Mouse (Mus musculus): ENCODE results near the gene Clcn1.

Gene Clcn1

DNA sequence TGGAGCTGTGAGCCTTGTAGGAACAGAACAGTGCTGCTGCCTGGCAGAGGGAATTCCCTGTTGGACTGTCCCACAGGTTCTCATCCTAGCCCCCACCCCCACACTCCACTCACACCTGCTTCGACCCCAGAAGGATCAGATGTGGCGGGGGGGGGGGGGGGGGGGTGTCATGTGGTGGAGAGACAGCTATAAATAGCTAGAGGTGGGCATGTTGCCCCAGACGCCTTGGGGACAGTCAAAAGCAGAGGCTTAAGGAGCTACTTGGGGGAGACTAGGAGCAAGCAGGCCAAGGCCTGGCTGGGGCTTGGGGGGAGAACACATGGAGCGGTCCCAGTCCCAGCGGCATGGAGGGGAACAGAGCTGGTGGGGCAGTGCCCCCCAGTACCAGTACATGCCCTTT is at the start of gene Clcn1:
Gene Clcn1 (plus strand): TSS at position 238 of the 400 bp plus-strand sequence.
- in situ Hi-C loops (cut with MboI, MseI): no loop called here

DNA sequence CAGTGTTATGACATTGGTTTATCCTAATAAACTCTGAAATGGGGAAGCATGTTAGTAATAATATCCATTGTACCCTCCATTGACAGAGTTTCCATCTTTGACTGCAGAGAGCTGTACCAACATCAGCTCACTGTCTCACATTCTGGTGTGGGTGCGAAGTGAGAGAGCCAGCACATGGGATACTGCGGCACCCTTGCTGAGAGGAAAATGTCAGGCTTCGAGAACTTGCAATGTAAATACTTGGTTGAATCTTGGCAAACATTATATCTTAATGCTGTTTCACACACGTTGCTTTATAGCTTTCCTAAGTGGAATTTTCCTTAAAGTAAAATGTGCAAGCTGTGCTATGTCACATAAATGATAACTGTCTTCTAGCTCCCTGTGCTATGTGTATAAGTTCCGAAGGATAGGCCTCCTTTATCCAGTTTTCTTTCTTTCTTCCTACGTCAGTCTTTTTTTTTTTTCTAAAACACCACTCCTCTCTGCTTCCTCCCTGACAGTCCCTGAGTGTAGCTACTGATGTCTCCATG is 49.1 kb upstream of the Clcn1 start:
- in situ Hi-C loops (cut with MboI, MseI): loop anchor here (10.0 kb wide), 1 partner anchor 483 kb away; no protein-coding TSS in a partner anchor

DNA sequence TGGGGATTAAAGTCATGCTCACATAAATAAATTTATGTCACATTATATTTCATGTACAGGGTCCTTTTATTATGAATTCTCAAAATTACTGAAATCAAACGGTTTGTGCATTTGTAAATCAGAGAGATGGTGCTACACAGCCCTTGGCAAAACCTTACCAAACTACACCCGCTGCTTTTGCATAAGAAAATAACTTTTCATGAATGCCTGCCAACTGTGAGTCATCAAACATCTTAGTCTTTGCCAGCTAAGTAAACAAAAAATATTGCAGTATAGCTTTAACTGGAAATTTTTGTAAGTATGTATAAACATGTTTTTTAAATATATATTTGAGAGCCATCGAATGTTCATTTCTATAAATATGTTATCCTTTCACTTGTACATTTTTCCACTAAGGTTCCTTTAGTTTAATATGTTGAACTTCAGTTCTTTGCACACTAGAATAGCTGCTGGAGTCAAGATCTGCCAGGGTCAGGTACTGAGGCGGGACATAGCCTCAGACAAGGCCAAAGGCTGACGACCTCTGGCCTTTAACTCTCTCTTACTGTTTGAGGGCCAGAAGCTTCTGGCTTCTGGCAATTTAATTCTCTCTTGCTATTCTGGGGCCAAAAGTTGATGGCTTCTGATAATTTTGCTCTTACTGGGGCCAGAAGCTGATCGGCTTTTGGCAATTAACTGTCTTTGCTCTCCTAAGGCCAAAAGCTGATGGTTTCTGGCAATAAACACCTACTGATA is 45.0 kb upstream of the Clcn1 start:
- in situ Hi-C loops (cut with MboI, MseI): no loop called here

DNA sequence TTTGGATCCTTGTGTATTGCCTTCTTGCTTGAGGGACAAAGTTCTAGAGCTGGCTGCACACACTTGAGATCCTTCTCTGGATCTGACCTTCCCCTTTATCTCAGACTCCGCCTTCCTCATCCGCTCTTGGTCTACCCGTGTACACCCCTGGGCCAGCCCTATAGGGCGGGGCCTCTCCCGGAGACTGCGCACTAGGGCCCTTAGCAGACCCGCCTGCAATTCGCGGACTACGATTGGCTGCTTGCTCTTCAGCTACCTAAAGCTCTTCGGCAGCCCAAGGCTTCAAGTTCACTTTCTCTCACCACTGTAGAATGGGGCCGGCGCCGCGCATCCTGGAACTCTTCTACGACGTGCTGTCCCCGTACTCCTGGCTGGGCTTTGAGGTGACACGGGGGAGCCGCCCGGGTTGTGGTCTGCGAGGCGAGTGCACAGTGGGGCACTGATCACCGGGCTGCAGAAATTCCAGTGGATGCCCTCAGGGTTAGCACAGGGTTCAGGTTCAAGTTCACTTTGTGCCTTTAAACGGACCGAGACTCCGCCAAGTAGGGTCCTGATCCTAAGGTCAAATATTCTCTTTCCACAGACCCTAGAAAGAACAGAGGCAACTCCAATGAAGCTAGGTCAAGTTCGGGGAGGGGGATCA is 40.7 kb upstream of the Clcn1 start, which contains the start of gene Gstk1:
Gene Gstk1 (plus strand): TSS at position 225 of the 643 bp plus-strand sequence.
- in situ Hi-C loops (cut with MboI, MseI): no loop called here

DNA sequence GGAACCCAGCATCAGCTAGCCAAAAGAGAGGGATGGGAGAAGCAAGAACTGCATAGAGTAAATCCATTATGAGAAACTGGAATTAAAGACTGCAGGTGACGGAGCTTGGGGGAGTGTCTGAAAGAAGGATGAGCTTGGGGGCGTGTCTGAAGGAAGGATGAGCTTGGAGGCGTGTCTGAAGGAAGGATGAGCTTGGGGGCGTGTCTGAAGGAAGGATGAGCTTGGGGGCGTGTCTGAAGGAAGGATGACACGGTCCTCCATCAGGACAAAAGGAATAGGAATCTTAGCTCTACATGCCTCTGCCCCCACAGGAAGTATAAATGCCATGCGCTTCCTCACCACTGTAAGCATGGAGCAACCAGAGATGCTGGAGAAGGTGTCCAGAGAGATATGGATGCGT is 39.3 kb upstream of the Clcn1 start:
- in situ Hi-C loops (cut with MboI, MseI): no loop called here

DNA sequence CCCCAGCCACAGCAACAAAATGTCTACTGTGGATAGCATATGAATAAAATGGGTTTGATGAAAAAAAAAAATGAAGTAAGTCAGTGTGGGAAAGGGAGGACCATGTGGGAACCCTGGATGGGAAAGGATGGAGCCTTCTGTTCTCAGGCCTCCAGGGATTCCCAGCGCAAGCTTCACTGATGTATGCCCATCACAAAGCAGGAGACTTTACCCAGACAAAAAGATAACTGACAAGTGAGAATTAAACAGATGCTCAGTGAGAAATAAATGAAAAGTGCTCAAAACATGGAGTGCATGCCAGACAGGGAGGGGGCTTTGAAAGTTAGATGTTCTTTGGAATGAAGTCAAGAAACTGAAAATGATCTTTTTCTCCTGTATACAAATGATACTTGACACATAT is 38.5 kb upstream of the Clcn1 start:
- in situ Hi-C loops (cut with MboI, MseI): no loop called here

DNA sequence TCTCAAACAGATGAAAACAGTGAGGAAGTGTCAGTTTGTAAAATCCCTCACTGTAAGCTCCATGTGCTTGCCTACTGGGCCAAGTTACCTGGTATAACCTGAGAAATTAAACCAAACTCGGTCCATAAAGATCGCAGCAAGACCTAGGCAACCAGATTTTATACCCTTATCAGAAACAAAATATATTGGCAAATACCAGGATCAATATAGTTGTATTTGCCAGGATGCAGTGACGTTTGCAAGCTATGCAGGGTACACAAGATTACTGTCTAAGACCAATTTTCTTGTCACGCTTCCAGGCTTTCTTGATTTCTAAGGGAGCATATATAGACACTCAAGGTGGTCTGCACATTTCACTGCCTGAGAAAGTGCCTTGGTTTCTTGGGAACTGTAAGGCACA is 34.7 kb upstream of the Clcn1 start:
- in situ Hi-C loops (cut with MboI, MseI): loop anchor here (10.0 kb wide), 1 partner anchor 1137 kb away; no protein-coding TSS in a partner anchor

DNA sequence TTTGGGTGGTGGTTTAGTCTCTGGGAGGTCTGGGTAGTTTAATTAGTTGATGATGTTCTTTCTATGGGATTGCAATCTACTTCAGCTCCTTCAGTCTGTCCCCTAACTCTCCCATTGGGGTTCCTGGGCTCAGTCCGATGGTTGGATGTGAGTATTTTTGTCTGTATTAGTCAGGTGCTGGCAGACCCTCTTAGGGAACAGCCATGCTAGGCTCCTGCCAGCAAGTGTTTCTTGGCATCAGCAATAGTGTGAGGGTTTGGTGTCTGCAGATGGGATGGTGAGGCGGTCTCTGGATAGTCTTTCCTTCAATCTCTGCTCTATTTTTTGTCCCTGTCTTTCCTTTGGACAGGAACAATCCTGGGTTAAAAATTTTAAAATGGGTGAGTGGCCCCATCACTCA is 33.4 kb upstream of the Clcn1 start:
- in situ Hi-C loops (cut with MboI, MseI): loop anchor here (10.0 kb wide), 1 partner anchor 1138 kb away; no protein-coding TSS in a partner anchor

DNA sequence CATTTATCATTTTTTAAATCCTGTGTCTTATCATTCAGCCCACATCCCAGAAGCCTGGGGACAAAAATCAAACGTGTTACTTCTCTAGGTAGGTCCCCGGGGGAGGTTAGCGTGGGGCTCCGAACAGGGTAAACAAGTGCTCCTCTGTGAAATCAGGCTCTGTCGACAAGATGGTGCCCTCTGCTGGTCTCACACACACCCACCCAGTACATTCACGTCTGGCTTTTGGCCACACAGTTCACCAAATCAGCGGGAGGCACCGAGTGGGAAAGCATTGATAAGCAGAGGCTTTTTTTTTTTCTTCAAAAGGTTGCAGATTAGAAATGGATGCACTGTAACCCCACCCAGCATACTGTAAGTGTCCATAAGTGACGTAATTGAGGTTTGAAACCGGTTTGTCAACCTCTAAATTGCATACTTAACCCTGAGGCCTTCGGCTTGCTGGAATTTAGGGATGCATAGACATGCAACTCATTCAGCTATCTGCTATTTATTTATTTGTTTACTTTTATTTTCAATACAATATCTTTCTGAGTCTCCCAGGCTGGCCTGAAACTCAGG is 29.1 kb upstream of the Clcn1 start:
- in situ Hi-C loops (cut with MboI, MseI): loop anchor here (10.0 kb wide), 1 partner anchor 1143 kb away; no protein-coding TSS in a partner anchor

DNA sequence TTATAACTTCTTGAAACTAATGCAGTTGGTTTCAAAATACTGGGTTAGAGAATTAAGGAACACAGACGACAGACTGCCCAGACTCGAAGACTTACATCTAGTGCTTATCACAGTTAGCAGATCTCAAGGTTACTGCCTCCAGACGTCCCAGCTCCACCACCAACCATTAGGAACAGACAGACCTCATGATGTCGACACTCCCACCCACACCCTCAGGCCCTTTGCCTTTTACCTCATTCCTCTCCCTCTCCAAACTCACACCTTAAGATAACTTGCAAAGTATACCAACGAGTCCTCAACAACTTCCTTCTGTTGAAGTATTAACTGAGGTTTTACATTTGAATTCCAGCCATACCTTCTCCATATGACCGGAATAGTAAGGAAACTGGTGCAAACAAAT is 26.1 kb upstream of the Clcn1 start:
- in situ Hi-C loops (cut with MboI, MseI): loop anchor here (10.0 kb wide), 1 partner anchor 656 kb away; the partner anchor contains the start of gene Ephb6

DNA sequence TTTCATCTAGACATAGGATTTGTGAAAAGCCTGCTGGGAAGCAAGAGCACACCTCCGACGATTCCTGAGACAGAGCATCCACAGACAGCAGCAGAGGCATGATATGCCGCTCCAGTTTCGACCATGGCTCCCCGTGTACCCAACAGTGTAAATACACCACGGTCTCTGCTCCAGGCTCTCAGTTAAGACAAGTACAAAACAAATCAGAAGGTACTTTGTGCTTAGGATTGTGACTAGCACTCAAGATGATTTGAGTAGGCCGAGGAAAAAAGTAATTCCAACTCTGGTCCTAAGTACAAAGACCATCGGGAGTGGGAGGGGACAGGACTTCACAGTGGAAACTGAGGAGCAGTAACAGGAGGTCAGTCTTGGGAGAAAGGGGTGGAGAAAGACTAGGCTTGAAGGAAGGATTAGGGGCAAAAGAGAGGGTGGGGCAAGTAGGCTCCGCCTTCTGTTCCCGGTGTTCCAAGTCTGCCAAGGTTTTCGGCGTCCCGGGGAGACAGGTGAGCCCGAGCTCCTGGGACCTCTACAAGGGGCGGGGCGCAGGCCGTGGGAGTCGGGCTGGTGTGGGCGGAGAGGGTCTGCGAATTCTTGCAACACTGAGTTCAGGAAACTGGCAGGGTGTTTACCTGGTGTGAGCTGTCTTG is 24.8 kb upstream of the Clcn1 start, which contains the start of gene Tmem139:
Gene Tmem139 (plus strand): TSS at position 447 of the 647 bp plus-strand sequence.
- in situ Hi-C loops (cut with MboI, MseI): loop anchor here (10.0 kb wide), 1 partner anchor 657 kb away; the partner anchor contains the start of gene Ephb6

DNA sequence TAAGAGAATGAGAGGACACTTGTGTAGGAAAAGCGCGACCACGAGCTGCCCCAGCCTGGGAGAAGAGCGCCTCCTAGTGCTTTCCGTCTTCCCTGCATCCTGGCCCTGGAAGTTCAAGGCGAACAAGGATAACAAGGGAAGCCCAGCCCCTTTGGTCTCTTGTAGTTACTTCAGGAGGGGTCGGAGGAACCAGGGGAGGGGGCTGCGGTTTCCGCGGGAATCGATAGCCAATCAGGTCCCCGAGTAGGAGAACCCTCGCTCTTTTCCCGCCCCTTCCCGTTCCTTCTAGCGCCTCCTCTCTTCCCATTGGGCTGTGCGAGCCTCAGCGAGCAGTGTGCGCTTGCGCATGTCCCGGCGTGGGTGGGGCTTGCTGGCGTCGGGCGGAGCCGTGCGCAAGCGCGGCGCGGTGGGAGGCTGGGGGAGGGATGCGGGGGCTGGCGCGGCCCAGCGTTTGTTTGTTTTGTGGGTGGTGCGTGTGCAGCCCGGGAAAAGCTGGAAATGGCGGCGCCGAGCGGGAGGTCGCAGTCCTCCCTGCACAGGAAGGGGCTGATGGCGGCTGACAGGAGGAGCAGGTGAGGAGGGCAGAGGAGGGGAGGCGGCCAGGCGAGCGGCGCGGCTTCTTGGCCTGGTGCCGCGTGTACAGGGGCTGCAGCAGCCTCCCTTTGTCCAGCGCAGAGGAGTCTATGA is 21.7 kb upstream of the Clcn1 start, which contains the start of gene Casp2:
Gene Casp2 (plus strand): TSS at position 360 of the 687 bp plus-strand sequence.
- in situ Hi-C loops (cut with MboI, MseI): loop anchor here (5.0 to 10.0 kb wide), 2 partner anchors 93 to 660 kb away; partner anchors contain the start of gene Ephb6

DNA sequence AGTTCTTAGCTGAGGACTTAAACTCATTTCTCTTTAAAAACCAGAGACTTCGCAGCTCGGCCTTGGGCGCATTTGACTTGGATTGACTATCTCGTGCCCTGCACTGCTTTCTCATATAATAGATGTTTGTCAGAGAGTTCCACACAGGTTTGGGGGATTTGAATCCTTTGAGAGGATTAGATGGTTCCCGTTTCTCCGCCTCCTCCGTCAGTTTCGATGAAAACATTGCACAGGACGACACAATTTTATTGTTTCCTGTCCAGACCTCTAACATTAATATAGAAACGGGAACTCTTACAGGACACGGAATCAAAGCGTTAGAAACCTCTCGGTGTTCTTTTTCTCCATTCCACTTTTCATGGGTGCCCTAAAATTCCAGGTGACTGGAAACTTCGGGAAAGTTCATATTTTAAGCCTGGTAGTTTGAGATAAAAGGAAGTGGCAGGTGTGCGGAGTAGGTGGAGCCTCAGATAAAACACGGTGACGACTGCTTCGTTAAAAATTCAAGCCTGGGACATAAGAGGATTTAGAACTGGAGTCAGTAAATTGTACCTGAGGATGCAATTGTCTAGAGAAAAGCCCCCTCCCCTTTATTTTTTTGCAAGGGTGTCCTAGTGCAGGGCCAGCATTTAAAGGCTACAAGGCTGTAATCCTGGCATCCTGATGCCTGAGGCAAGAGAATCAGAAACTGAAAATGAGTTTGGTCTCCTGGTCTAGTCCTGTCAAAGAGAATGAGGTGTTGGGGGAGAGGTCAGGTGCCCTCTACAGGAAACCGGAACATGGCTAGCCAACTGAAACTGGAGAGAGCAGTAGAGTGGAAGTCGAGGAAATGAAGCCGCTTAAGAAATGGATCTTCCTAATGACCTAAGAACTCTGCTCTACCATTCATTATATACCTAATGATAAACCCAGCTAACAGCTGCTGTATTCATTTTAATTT is 20.8 kb upstream of the Clcn1 start:
- in situ Hi-C loops (cut with MboI, MseI): loop anchor here (5.0 to 10.0 kb wide), 2 partner anchors 92 to 661 kb away; partner anchors contain the start of gene Ephb6

DNA sequence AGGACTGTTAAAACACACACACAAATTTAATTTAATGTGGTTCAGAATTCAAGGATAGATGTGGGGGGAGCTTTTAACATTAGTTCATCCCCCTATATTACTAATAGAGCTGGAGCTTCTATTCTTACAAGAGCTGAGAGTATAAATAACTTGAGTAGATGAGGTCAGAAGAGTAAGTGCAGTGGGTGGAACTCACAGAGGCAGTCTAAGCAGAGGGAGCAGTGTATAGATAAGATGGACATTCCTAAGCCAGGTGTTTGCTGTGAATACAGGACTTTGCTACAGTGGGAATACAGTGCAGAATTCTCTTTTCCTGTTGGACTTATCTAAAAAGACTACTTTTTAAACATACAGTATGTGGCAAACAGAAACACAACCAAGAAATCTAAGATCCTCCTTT is 15.7 kb upstream of the Clcn1 start:
- in situ Hi-C loops (cut with MboI, MseI): no loop called here

DNA sequence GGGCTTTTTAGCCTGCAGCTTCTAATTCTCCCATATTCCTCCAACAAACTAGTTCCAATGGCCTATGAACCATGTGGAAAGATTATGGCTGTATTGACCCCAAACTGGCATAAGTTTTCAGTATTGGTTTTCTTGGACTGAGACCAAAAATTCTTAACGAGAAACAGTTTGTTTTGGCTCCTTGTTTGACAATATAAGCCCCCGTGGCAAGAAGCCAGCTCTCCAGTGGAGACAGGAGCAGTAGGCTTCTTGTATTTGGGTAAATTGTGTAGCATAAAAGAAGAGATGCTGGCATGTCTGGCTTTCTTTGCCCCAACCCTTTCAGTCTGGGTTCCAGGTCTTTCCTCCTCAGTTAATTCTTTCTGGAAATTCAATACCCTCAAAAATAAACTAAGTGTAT is 10.3 kb upstream of the Clcn1 start:
- in situ Hi-C loops (cut with MboI, MseI): no loop called here

DNA sequence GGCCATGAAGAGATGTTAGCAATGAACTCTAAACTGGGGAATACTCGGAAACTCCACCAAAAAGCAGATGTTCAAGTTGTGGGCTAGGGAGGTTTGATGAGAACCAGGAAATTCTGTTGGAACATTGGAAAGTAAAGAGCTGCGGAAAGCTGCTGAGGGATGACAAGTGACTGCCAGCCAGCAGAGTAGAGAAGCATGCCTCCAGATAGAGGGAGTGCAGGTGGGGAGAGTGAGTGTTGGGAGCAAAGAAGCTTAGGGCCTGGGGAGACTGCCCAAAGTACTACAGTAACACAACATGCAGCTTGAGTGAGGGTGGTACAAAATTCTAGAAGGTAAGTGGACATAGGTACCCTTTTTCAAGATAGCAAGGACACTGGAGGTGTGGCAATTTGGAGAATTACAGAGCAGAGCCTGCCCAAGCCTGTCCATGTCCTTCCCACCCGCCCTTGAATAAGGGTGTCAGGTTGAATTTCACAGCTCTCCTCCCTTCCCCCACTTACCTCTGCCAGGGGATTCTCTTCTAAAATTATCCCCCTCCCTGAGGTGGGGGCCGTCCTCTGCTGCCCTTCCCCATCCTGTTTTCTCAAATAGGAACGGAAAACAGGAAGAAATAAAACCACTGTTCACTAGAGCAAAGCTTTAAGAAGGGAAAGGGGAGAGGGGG is 3.5 kb upstream of the Clcn1 start:
- in situ Hi-C loops (cut with MboI, MseI): no loop called here

DNA sequence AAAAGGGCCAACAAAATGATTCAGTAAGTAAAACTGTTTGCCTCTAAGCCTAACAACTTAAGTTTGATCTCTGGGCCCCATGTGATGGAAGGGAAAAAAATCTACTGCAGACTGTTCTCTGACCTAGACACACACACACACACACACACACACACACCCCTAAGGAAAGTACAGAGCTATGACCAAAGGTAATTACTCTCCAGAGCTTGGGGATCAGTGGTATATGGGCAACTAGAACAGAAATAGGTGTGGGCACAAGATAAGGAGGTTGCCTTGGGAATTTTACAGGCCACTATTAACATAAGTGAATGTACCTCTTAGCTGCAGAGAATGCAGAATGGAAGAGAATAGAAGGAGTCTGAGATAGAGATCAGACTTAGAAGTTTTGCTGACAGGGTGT is 1.1 kb downstream of the Clcn1 start:
- in situ Hi-C loops (cut with MboI, MseI): no loop called here

DNA sequence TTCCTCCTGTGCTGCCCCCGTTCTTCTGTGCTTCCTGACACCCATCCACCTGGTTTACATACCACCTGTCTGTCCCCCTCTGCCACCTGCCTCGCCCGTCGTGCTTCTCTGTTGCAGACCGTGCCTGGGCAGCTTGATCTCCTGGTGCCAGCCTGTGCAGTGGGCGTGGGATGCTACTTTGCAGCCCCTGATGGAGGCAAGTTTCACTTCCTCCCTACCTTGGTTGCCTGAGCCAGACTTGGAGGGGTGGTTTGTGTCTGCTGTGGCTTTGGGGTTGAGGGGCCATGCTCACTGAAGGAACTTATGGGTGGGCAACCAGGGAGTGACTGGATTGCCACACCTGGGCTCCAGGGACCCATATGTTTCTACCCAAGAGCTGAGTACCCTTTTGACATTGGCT is 6.8 kb downstream of the Clcn1 start:
- in situ Hi-C loops (cut with MboI, MseI): no loop called here

DNA sequence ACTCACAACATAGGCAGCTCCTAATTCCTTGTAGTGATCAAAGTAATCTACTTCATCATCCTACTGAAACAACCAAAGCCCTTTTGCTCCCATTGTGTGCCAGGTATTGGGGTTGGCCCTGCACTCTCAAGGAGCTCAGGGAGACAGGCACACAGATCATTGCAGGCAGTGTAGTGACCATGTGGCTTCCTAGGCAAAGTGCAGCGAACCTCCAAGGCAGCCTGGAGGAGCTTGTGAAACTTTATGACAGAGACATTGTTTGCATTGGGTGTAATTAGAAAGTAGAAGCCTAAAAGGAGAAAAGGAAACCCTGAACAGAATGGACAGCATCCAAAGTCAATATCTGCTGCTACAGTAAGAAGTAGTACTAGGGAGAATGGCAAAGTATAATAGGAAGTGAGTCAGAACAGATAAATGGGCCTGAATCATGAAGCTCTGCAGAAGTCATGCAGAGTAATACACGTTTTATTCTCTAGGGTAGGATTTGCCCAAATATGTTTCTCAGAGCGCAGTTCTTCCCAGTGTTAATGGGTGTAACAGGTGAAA is 9.1 kb downstream of the Clcn1 start:
- in situ Hi-C loops (cut with MboI, MseI): no loop called here
